Mouse (Mus musculus): ENCODE data around the gene Tmem216.

The Tmem216 gene

GRCm38 (mm10) chr19:10486264-10486738 is 69.7 kb downstream of the Tmem216 start:
- DNase-seq (ENCODE audit: low read depth), result peak; percentile 62

All from naive thymus-derived CD4-positive, alpha-beta T cell, adult 2 months (primary cell).